Mouse (Mus musculus): ENCODE data around the gene Ccdc190. TPM values are rescaled to one million over a fixed set of nuclear protein-coding genes. Genes with fewer than 3 reads are reported as not detected.

The Ccdc190 gene
- not detected in 2 replicates for polyA plus RNA-seq (2012; ENCODE audit: low replicate concordance)

GRCm38 (mm10) chr1:169928454-169928971 lies at the start of gene Ccdc190:
Gene Ccdc190, plus strand, starts transcription at chr1:169928648.

DNA sequence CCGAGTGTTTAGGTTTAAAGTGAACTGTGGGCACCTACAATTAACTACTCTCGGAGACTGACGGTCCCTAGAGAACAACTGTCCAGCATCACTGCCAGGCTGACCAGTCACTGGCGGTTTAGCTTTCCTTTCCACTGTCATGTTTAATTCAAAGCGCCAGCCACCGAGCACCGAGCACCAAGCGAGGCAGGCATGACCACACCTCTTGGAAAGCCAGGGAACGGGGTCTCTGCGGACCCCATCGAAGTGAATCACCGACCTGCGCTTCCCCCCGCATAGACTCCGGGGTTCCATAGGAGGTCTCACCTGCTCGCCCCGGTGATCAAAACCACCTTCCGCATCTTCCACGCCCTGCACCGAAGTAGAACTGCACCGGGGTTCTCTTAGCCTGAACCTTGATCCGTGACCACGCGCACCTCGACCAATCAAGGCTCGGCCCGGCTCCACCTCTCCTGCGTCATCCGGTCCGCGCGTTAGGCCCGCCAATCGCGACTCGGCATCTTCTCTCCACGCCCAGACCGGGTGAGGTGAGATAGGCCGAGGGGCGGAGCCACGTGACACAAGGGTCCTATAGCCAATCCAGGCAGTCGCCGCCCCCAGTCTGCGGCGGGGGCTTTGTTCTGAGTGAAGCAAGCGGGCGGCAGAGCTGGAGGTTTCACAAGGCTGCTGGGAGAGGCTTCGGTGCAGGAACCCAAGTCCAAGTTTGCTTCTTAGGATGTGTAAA lies 40.5 kb downstream of the Ccdc190 start, which contains the start of gene Hsd17b7:
Gene Hsd17b7, minus strand, starts transcription at position 450 of the 724 bp plus-strand sequence.

Other genes starting within 250 kb of the Ccdc190 start
- gene Rgs4, start 181.0 kb upstream of the Ccdc190 start, polyA plus RNA-seq (2012; ENCODE audit: low replicate concordance), result not detected in 2 replicates
- gene Hsd17b7, start 40.6 kb downstream of the Ccdc190 start, polyA plus RNA-seq (2012; ENCODE audit: low replicate concordance), result 0.73 and 0.95 TPM in 2 replicates
- not detected in 2 replicates for gene Ddr2, start 182.1 kb downstream of the Ccdc190 start, polyA plus RNA-seq (2012; ENCODE audit: low replicate concordance)
- gene Uap1, start 246.3 kb downstream of the Ccdc190 start, polyA plus RNA-seq (2012; ENCODE audit: low replicate concordance), result 6.5 and 10.8 TPM in 2 replicates